Mouse (Mus musculus) liver, embryonic 14.5 days (tissue): ENCODE data around the gene Wars2. TPM values are rescaled to one million over a fixed set of nuclear protein-coding genes. Genes with fewer than 3 reads are reported as not detected.
A peak's percentile ranks its signal among the peaks of the same experiment; 100 is the strongest.

Experiments used
- ATAC-seq: fragments of 200-750 bp; cut with Nextera tagmentation; 2 replicates; pipeline ENCODE4 v1.8.0; 2017; ENCODE audit warnings: moderate number of reproducible peaks, mild to moderate bottlenecking, moderate library complexity; ENCODE audit not compliant: insufficient read depth
- DNase-seq, 3 experiments: peaks; one replicate each; pipeline ENCODE4 v3.0.0-alpha.2; 2012 to 2013; ENCODE audit warnings: low read depth in 3 of 3, low spot score in 3 of 3
- H3K27ac ChIP-seq: fragments of 300-500 bp; sonication (generic); 2 replicates; pipeline ENCODE4 v1.5.1; 2014; ENCODE audit warnings: moderate library complexity, mild to moderate bottlenecking, control low read depth, inconsistent platforms
- H3K27me3 ChIP-seq: fragments of 300-500 bp; sonication (generic); 2 replicates; pipeline ENCODE4 v1.6.1; 2014; ENCODE audit warnings: mild to moderate bottlenecking, low read length, moderate library complexity; ENCODE audit not compliant: control insufficient read depth, insufficient read depth
- H3K36me3 ChIP-seq: fragments of 300-500 bp; sonication (generic); replicated peaks from 2 replicates; pipeline ENCODE4 v1.6.1; 2014; ENCODE audit warnings: low read depth; ENCODE audit not compliant: control insufficient read depth, insufficient read depth
- H3K4me1 ChIP-seq, 2 experiments: fragments of 200-500 bp in 1 of 2; fragments of 300-500 bp in 1 of 2; sonication (generic) in 1 of 2; replicated peaks; 2 replicates each; pipeline ENCODE4 v1.6.1; 2012 to 2014; ENCODE audit warnings: antibody characterized with exemption in 1 of 2, inconsistent platforms in 1 of 2, low read length in 1 of 2; ENCODE audit not compliant: control insufficient read depth in 2 of 2, insufficient read depth in 2 of 2
- H3K4me2 ChIP-seq: fragments of 300-500 bp; sonication (generic); 2 replicates; pipeline ENCODE4 v1.6.1; 2014; ENCODE audit warnings: low read depth, mild to moderate bottlenecking, control low read depth, moderate library complexity
- H3K4me3 ChIP-seq, 2 experiments: fragments of 200-500 bp in 1 of 2; fragments of 300-500 bp in 1 of 2; sonication (generic) in 1 of 2; 2 replicates each; pipeline ENCODE4 v1.5.1; 2012 to 2014; ENCODE audit warnings: low read depth in 2 of 2, low read length in 2 of 2, mild to moderate bottlenecking in 2 of 2, control low read depth in 1 of 2, inconsistent platforms in 1 of 2, moderate library complexity in 1 of 2; ENCODE audit not compliant: insufficient read depth in 1 of 2
- H3K9ac ChIP-seq: fragments of 300-500 bp; sonication (generic); replicated peaks from 2 replicates; pipeline ENCODE4 v1.6.1; 2014; ENCODE audit warnings: mild to moderate bottlenecking, control low read depth, moderate library complexity
- H3K9me3 ChIP-seq: fragments of 300-500 bp; sonication (generic); 2 replicates; pipeline ENCODE4 v1.6.1; 2016; ENCODE audit warnings: low read length, mixed read lengths; ENCODE audit not compliant: control insufficient read depth
- CTCF ChIP-seq: IDR thresholded peaks from 2 replicates; pipeline ENCODE4 v1.5.1; 2016; ENCODE audit warnings: antibody characterized with exemption, low read depth, control low read depth
- EP300 ChIP-seq: IDR thresholded peaks from 2 replicates; pipeline ENCODE4 v1.6.1; 2016; ENCODE audit warnings: antibody characterized with exemption, low read depth
- WGBS: fragments of 180-500 bp; shearing (Covaris S2); extraction: QIAGEN DNeasy Blood & Tissue Kit; methylation state at CpG from one replicate; pipeline ENCODE4 v1.1.7; 2014; ENCODE audit not compliant: insufficient replicate concordance; 5-methylcytosine and 5-hydroxymethylcytosine counted together
- polyA plus RNA-seq, 2 experiments: library from polyadenylated mRNA; depleted of rRNA in 1 of 2; stranded (reverse) in 1 of 2; unstranded in 1 of 2; fragments of >200 nt; fragmentation: Nextera tagmentation in 1 of 2; extraction: Ambion mirVana in 1 of 2; gene quantifications; 2 replicates each; pipeline versions ENCODE4 v1.2.1 to v1.2.3; 2012 to 2014

Gene Wars2
- polyA plus RNA-seq, 2 experiments, result 2.1 to 2.8 TPM

- Histone ChIP-seq H3K27me3 (peaks cover 95% of the 10 kb centered on the region), H3K4me2 (no peak overlapping the region)
Observed at GRCm38 (mm10) chr3:99249906-99250305, 109.0 kb downstream of the Wars2 start.

DNA sequence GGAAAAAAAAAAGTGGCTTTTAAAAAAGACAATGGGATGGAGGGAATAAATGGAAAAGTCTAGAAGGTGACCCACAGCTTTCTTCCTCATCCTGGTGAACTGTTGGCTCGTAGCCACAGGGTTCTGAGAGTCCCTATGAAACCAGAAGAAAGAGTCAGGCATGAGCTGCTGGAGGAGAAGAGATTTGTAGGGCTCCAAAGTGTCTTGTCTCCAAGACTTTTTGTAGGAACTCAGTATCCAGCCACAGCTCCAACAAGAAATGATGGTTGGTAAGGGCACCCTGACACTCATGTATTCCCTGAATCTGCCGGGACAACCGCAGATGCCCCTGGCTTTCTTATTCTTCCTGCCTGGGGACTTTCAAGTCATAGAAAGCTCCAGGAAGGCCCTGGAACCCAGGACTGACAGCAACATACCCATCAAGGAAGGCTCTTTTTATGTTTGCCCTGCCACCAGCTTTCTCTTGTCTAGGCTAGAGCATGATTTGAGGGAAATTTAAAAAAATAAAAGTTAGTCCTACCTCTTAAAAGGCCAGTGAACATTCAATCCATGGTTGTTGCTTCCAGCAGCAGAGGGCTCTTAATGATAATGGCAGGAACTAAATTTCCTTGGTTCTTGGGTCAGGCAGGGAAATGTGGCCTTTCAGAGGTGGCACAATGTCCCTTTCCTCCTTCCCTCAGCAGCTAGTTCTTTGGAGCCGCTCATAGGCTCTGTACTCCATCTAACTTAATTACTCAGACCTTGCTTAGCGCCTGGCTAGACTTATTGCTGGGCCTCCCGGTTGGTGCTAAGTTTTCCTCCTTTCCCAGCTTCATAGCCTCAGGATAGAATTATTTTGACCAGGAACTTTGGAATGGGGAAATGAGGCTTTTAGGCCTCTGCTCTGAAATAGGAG lies 110.7 kb downstream of the Wars2 start:
- no peak overlapping the region for H3K9ac ChIP-seq
- no peaks in the 10 kb centered on the region for H3K36me3 ChIP-seq
- ATAC-seq (no peak), DNase-seq (no peak)
- no peak overlapping the region for H3K27ac ChIP-seq
- WGBS, result 15% methylated on average over 6 of the region's 6 CpGs
- H3K4me2 ChIP-seq, result no peak overlapping the region
- TF ChIP-seq EP300, result no peak
- no peak for TF ChIP-seq CTCF
- no peaks in the 10 kb centered on the region for H3K4me1 ChIP-seq
- H3K9me3 ChIP-seq, result no peaks in the 10 kb centered on the region
- H3K4me3 ChIP-seq, result no peak overlapping the region
- peaks cover 100% of the 10 kb centered on the region for H3K27me3 ChIP-seq

More at GRCm38 (mm10) chr3:99249906-99250305, 109.0 kb downstream of the Wars2 start:
- Histone ChIP-seq H3K9me3 (no peaks in the 10 kb centered on the region), H3K9ac (no peak overlapping the region), H3K4me1 (no peaks in the 10 kb centered on the region), H3K36me3 (no peaks in the 10 kb centered on the region), H3K27ac (no peak overlapping the region), H3K4me3 (no peak overlapping the region)
- 1% methylated on average over 6 of the region's 6 CpGs for WGBS
- DNase-seq (no peak), ATAC-seq (no peak)
- no peak for TF ChIP-seq CTCF
- TF ChIP-seq EP300, result no peak

DNA sequence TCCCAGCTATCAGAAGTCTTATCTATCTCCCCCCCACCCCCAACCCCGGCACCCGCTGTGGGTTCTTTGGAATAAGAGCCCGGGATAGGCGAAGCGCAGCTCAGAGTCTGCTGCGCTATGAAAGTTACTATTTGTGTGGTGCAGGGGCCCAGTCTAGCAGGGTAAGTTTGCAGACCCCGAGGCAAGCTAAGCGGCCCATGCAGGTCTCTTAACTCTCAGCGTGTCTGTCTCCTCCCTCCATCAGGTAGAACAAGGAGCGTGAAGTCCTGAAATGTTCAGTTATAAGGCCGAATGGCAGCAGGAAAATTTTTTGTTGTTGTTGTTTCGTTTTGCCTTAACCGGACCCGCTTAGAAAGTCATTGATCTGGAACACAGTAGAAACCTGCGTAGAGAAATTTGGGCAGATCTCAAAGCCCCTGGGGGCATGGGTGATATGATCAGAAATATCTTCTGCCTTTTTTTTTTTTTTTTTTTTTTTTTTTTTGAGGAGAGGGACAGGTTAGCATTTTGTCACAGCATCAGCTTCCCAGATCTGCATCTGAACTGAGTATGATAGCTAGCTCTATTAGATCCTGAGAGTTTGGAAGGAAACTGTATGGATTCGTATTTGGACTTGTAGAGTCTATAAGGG lies 111.7 kb downstream of the Wars2 start:
- Histone ChIP-seq H3K4me1 (no peaks in the 10 kb centered on the region), H3K27ac (no peak overlapping the region), H3K27me3 (peaks cover 100% of the 10 kb centered on the region), H3K9ac (no peak overlapping the region), H3K36me3 (no peaks in the 10 kb centered on the region), H3K9me3 (no peaks in the 10 kb centered on the region), H3K4me2 (no peak overlapping the region), H3K4me3 (no peak overlapping the region)
- ATAC-seq (no peak), DNase-seq (no peak)
- 5% methylated on average over 16 of the region's 16 CpGs for WGBS
- no peak for TF ChIP-seq EP300
- TF ChIP-seq CTCF, result no peak

- no peaks in the 10 kb centered on the region for H3K36me3 ChIP-seq
- DNase-seq (no peak), ATAC-seq (no peak)
- peak overlapping the region; percentile 38 for H3K4me2 ChIP-seq
- no peak overlapping the region for H3K4me3 ChIP-seq
- peaks cover 100% of the 10 kb centered on the region for H3K27me3 ChIP-seq
- H3K9me3 ChIP-seq, result no peaks in the 10 kb centered on the region
- no peaks in the 10 kb centered on the region for H3K4me1 ChIP-seq
- 4% methylated on average over 12 of the region's 12 CpGs for WGBS
- H3K27ac ChIP-seq, result no peak overlapping the region
- TF ChIP-seq CTCF (no peak), EP300 (no peak)
- H3K9ac ChIP-seq, result no peak overlapping the region
Observed at GRCm38 (mm10) chr3:99253092-99253488, 112.2 kb downstream of the Wars2 start.
